Mouse (Mus musculus) MEL (cell line): Measurements from ENCODE around the gene Gm49318.

Source experiments
- CTCF ChIP-seq, 3 experiments: IDR thresholded peaks in 2 of 3; conservative IDR thresholded peaks in 1 of 3; 2 replicates each; pipeline ENCODE4 v1.5.1; 2011 to 2012; ENCODE audit warnings: low read length in 3 of 3, low read depth in 2 of 3, mild to moderate bottlenecking in 2 of 3, improper control_type of control experiment in 1 of 3, inconsistent platforms in 1 of 3, mixed read lengths in 1 of 3, moderate library complexity in 1 of 3; ENCODE audit not compliant: control insufficient read depth in 1 of 3, insufficient read depth in 1 of 3, poor library complexity in 1 of 3, severe bottlenecking in 1 of 3
- ETS1 ChIP-seq: IDR thresholded peaks from 2 replicates; pipeline ENCODE4 v1.6.1; 2012; ENCODE audit warnings: low read depth, mild to moderate bottlenecking, inconsistent platforms, low read length, improper control_type of control experiment, moderate library complexity
- POLR2A ChIP-seq, 2 experiments: IDR thresholded peaks; 2 replicates each; pipeline ENCODE4 v1.6.1; 2011 to 2012; ENCODE audit warnings: low read length in 2 of 2, mild to moderate bottlenecking in 2 of 2, control low read depth in 1 of 2, improper control_type of control experiment in 1 of 2, low read depth in 1 of 2, moderate library complexity in 1 of 2; ENCODE audit not compliant: control insufficient read depth in 1 of 2, insufficient read depth in 1 of 2, poor library complexity in 1 of 2

GRCm38 (mm10) chr9:22051161-22051957 lies 19.7 kb downstream of the Gm49318 start:
- TF ChIP-seq CTCF (IDR thresholded peaks at IDR 0.05 in 2 of 3, conservative IDR thresholded peaks at IDR 0.05 in 1 of 3; ENCODE audit: control insufficient read depth in 1 of 3, insufficient read depth in 1 of 3, low read depth in 2 of 3, low read length in 3 of 3, poor library complexity in 1 of 3, severe bottlenecking in 1 of 3) (no peak), POLR2A (IDR thresholded peaks at IDR 0.05; ENCODE audit: control insufficient read depth in 1 of 2, insufficient read depth in 1 of 2, low read depth in 1 of 2, low read length in 2 of 2, poor library complexity in 1 of 2) (no peak), ETS1 (no peak)
